Mouse (Mus musculus) brain, adult 2 months (tissue): Measurements from ENCODE around the gene Gm20441.

Experiments used
- DNase-seq: peaks from one replicate; pipeline ENCODE4 v3.0.0; 2011; ENCODE audit warnings: low read depth, low spot score

Gm20441 gene

DNA sequence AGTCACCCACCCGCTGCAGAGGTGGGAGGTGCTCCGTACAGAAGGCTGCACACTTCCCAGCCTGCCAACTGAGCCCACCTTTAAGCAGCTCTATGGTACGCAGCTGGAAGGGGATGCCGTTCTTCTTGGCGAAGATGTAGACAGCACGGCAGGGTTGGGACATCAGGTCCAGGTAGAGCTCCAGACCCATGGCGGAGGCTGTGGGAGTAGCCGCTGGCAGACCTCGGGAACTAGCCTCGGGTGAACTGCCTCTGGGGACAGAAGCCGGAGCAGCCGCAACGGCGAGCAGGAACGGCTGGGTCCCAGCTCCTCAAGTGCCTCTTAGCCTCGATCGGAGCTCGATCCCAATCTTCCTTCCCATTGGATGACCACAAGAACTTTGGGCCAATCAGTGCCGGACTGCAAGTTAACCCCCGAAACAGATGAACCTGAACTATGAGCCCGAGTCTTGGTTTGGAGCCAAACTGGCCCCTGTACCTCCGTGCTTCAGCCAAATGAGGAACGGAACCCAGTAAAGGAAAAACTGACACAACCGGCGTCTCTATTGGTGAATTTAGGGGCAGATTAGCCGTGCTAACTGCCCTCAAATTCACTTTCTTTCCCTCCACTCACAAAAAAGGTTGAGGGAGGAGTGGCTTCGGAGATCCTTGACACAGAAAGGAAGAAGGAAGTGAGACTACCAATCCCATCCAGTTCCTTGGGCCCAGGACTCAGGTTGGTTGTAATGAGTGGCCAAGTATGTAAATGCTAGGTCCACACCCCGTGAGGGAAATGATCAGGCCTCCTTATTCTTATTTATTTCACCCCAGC lies at the start of gene Gm20441, which contains the start of gene Gstt3:
TSS of gene Gm20441 (minus strand) at position 186 of the 810 bp plus-strand sequence.
TSS of gene Gstt3 (minus strand) at position 646 of the 810 bp plus-strand sequence.
- peak; percentile 42 for DNase-seq

DNA sequence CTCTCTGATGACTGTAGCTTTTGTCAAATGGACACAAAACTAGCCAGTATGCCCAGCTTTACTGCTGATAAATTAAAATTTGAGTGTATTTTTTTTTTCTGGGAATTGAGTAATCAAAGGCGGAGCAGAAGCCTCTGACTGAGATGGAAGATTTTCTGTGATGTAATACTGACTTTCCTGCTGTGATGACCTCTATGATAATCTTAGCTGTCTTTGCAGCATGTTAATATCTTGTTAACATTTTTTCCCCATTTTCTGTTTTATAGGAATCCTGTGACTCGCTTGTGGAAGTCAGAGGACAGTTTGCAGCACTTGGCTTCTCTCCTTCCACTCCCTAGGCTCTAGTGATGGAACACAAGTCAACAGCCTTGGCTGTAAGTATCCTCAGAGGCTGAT lies 49.5 kb upstream of the Gm20441 start:
- no peak for DNase-seq

DNA sequence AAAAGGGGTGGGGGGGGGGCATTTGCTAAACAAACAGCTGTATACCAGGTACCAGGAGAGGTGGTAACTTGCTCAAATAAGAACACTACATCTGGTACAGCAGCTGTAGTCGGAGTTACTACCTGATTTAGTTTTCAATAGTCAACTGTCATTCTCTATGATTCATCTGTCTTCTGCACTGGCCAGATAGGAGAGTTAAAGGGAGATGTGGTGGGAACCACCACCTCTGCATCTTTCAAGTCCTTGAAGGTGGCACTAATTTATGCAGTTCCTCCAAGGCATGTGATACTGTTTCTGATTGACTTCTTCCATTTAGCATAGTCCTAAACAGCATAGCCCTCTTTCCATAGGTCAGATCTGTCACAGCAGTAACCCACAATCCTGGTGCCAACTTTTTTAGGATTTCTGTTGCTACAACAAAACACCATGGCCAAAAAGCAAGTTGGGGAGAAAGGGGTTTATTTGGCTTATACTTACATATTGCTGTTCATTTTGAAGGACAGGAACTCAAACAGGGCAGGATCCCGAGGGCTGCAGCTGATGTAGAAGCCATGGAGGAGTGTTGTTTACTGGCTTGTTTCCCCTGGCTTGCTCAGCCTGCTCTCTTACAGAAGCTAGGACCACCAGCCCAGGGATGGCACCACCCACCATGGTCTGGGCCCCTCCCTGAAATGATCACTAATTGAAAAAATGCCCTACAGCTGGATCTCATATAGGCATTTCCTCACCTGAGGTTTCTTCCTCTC lies 48.9 kb upstream of the Gm20441 start:
- DNase-seq = no peak

DNA sequence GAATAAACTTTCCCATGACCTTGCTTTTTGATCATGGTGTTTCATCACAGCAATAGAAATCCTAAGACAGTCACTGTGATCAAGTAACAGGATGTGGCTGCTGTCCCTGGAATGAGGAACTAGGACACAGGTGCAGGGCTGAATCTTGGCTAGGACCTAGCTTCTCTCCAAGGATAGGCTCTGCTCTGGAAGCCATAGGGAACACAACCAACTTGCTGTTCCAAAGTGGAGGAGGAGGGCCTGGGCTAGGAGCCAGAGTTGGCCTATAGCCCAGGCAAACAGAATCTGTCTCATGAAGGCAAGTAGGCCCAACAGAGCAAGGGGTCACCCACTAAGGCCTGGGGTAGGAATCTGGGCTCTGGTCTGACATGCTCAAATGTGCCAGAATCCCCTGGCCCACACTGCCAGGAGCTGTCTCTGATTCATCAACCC lies 47.8 kb upstream of the Gm20441 start:
- DNase-seq = peak; percentile 94

DNA sequence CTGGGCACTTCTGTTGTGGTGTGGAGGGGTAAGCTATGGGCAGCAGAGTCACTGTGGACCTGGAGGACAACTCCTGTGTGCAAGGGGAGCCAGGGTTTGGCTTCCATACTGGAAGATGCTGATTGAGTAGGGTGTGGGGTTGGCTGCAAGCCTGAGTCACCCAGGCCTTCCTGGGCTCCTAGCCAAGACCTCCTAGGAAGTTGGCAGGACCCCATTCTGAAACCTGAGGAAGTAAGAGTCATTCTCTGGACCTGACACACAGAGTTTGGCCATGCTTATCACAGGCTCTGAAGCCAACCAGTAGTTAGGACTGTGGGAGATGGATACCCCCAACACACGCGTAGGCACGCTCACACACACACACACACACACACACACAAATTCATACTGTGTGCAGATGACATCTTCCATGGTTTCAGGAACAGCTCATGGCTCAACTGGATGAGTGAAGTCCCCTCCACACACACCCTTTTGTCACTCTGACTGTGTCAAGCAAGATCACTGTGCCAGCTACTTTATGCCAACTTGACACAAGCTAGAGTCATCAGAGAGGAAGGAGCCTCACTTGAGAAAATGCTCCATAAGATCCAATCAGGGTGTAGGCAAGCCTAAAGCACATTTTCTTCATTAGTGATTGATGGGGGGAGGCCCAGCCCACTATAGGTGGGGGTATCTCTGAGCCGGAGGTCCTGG lies 47.1 kb upstream of the Gm20441 start:
- peak; percentile 56 for DNase-seq

DNA sequence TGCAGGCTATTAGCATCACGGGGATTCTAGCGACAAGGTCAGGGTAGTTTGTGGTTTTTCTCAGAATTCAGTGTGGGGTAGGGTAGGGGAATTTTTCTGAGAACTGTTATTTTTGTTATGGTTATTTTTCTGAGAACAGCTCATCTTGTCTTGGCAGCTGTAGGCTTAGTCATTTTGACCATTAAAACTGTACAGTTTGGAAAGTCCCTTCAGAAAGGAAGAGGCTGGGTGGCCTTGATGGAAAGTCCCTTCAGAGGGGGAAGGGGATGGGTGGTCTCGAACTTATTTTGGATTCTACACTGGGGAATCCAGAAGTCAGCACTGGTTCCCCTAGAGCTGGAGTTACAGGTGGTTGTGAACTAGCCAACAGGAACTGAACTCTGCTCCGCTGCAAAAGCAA lies 43.8 kb upstream of the Gm20441 start:
- DNase-seq = no peak

DNA sequence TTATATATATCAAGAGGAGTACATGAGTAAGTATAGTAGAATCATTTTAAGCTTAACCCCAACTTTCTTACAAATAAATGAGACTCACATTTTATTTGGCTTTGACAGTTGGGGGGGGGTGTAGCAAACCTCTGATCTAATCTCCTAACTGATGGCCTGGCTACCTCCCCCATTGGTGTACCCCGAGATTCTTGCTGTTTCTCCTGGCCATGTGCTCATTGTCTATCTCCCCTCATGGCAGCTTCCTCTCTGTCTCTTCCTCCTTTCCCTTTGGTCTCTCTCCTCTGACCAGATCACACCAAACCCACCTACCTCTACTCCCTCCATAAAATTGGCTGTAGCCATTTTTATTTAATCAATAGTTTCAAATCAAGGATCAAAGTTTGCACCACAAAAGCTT lies 43.0 kb upstream of the Gm20441 start:
- DNase-seq = no peak

DNA sequence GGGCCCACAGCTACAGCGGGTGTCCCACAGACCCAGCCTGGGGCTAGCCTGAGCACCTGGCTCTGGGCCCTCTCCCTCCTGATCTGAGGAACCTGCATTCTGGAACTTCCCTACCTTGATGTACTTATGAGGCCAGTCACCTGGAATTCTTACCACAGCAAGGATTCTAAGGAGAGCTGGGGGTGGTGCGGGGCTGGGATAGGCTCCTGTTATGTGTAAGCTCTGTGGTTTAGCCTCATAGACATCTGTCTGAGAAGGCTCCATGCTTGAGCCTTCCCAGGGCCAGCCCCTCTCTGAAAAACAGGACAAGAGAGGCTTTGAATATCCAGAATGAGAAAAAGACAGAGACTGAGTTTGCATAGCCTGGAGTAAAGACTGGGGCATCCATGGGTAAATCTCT lies 41.7 kb upstream of the Gm20441 start, which contains the start of gene Gstt4:
TSS of gene Gstt4 (minus strand) at position 101 of the 400 bp plus-strand sequence.
- DNase-seq = no peak

DNA sequence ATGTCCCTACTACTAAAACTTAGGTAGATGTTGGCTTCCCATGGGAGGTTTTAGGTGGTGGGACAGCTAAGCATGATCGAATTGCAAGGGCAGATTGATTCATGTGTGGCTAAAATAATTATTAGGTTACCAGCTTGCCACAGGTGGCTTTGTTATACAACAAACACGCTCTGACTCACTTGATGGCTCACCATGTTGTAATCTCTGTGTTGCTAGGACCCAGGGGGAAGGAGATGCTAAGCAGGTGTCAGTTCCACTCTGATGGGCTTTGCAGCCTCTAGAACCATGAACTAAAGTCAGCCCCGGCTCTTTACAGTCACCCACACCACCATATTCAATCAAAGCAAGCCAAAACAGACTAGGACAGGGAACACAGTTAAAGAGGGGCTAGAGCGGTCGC lies 39.1 kb upstream of the Gm20441 start:
- no peak for DNase-seq

DNA sequence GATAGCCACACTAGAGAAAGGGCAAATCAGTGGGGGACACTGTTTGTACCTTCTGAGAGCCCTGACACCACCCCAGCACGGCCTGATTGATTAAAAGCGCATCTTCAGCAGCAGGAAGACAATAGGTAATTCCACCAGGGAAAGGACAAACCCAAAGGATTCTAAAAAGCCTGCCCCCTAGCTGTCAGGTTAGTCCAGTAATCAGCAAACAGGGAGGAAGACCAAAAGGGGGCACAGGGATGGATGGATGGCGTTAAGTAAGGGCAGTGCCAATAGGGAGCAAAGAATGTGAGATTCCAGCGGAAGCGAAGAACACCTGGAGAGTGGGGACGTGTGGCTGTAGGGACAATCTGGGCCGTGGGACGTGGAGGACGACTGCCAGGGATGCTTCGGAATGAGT lies 37.9 kb upstream of the Gm20441 start:
- no peak for DNase-seq

DNA sequence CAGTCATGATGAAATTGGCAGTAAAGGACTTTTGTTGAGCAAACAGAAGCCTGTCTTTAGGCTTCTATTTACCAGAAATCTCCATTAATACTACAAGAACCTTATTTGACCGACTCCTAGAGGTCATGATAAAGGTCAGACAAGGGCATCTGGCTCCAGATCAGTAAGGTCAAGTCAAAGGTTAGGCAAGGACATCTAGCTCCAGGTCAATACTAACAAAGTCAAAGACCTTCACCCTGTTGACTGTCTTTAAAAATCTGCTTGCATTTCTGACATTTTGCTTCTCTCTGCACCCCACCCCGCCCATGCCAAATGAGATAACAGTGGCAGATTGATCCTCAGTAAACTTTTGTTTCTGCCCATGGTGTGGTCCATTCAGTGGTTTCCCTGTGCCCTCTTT lies 23.5 kb upstream of the Gm20441 start:
- DNase-seq = no peak

DNA sequence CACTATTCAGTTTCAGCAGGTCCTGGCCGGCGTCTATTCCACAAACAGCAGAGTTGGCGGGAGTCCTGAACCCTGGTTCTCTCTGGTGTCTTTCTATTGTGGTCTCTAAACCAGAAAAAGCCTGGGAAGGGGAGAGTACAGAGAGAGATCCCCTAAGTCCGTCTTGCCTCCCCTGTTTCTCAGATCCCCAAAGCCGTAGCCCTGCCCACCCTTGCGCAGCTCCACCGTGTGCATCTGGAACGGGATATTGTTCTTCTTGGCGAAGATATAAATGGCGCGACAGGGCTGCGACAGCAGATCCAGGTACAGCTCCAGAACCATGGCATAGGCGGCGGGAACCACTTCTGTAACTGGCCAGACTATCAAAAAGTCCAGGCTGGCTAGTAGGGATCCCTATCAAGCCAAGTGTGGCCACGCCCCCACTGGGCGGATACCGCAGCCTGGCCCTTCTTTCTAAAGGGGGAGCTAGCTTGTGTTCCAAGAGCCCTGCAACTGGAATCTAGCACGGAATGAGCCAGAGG lies 17.5 kb upstream of the Gm20441 start, which contains the start of gene Gstt1:
TSS of gene Gstt1 (minus strand) at position 409 of the 521 bp plus-strand sequence.
- DNase-seq = peak; percentile 74

DNA sequence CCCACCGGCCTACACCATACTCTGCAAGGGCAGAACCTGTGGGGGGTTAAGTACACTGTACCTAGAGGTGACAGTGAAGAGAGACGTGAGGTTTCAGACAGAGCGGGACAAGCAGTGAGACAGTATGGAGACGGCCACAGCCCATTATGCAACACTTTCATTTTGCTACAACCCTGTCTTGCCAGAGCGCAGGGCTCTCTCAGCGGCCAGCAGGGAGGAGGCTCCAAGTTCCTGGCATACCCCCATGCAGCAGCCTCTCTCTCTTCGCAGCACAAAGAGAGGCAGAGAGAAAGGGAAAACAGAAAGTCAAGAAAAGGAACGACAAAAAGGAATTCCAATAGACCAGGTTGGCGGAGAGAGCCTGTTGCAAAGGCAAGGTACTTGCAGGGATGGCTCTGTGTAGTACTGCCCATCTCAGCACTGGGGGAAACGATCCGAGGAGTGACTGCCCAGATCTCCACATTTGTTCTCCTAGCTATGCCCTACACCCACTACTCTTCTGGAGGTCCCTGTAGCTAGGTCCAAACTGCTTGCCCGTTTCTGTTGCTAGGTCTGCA lies 16.9 kb upstream of the Gm20441 start:
- DNase-seq = peak; percentile 86

DNA sequence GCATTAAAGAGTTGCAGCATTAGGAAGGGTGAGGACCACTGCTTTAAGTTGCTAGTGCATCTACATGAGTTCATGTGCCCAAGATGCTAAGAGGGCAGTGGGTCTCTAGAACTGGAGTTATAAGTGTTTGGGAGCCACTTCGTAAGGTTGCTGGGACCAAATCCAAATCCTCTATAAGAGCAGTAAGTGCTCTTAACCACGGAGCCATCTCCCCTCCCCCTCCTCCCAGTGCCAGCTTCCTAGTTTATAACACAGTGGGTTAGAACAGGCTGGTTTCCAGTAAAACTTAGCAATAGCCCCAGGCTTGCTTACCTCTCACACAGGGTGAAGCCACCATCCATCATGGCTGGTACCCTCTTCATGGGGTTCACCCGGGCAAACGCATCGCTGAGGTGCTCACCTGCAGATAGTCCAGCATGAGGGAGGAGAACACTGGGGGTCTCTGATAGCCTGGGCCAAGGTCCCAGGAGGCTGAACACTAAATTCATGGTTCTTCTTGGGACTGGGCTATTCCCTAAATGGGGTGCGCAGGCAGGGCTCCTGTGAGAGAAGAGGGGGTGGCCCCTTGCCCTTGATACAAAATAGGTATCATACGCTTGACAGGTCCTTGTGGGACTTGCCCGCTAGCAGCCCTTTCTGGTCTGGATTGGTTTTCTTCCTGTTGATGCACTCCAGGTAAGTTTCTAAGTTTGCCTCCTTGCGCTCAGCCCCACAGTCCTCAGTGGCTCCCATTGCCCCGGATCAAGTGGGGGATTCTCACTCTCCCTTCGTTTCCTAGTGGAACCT lies 16.2 kb upstream of the Gm20441 start:
- DNase-seq = no peak

DNA sequence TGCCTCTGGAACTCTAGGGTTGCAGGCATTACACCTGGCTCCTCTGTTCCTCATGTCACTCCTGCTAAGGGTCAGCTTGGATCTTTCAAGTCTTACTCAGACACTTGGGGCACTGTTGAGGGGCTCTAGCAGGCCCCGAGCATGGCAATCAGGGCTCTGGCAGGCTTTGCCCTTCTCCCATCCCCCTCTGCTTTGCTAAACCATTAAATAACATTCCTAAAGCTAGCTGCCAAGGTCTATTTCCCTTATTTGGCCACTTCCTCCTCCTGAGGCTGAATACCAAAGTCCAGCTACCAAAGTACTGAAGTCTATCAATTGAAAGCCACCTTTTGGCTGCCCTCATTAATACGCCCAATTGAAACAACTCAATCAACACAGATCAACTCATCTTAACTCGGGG lies 14.1 kb upstream of the Gm20441 start:
- no peak for DNase-seq

DNA sequence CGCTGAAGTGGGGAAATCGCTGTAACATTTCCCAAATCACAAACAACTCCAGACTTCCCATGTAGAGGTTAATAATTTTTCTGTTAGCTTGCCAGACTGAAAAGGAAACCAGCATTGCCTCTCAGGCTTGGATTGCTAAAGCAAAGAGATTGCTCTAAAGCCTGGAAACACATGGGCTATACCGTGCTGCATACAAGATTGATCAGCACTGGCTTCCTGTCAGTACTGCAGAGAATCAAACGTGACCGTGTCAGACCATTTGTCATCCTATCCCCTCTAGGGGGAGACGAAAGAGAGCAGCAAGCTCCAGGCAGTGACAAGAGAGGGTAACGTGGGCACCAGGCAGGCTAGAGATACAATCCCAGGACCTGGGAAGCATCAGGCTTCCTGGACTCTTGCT lies 10.0 kb upstream of the Gm20441 start:
- peak; percentile 31 for DNase-seq

DNA sequence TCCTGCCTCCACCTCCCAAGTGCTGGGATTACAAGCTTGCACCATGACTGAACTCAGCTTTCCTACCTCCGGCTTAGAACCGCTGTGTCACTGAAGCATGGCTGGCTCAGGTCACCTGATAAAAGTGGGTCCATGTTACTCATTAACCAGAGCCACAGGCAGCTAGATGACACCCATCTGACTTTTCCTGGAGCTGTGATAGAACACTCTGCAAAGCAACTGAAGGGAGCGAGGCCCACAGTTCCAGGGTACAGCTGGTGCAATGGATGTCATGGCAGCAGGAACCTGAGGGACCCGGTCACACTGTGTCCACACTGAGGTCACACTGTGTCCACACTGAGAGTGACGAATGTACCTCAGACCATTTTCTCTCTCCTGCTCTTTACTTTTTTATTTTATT lies 9.1 kb upstream of the Gm20441 start:
- DNase-seq = no peak

DNA sequence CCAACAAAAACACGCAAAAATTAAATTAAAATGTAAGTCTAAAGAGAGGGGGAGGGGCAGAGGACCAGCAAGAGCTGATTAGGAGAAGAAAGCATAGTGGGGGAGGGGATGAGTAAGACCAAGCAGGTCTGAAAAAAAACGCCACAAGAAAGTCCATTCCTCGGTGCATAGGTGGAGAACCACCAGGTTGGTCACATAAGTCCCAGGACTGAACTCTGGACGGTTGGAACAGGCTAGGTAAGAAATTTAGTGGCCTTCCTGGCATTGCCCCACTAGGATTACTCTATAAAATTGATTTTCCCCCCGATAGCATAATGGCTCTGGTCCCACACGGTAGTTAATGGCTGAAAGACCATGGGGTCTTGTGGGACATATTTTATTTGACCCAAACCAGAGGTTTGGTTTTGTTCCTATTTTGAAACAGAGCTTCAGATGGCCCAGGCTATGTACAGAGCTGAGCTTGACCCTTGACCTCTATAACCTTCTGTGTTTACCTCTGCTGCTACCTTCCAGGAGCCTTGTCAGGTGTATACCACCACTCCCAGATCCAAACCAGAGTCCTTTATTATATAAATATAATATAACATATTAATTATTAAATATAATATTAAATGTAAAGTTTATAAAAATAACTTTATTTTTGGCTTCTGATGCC lies 8.5 kb upstream of the Gm20441 start:
- DNase-seq = no peak

DNA sequence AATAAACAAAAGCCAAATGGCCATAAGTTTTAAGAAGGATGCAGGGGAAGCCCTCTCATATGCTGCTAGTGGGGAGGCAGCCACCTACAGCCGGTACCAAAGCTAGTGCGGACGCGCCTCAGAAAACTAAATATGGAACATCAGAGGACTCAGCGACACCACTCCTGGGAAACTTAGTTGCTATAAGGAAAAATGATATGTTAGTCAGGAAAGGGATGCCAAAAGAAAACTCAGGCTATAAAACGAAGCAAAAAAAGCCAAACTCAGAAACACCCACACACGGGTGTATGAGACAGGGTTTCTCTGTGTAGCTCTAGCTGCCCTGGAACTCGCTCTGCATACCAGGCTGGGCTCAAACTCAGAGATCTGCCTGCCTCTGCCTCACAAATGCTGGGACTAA lies 7.5 kb upstream of the Gm20441 start:
- DNase-seq = peak; percentile 70

DNA sequence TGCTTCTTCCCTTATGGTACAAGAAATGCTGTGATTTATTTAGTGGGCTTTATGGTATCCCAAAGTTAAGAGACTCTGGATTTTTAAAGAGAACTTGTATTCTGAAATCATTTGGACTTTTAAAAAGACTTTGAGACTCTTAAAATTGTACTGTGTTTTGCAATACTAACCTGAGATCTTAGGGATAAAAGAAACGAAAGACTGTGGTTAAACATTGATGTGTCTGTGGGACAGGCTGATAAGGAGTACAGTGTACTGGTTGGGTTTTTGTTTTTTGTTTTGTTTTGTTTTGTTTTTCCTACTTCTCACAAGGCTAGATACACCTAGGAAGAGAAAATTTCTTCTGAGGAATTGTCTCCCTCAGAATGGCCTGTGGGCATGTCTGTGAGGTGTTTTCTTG lies 4.7 kb upstream of the Gm20441 start:
- DNase-seq = no peak
